Mouse (Mus musculus) CH12.LX (cell line): ENCODE data around the gene Mup6. TPM values are rescaled to one million over a fixed set of nuclear protein-coding genes. Genes with fewer than 3 reads are reported as not detected.
A peak's percentile ranks its signal among the peaks of the same experiment; 100 is the strongest.

Experiments used
- DNase-seq: peaks from one replicate; pipeline ENCODE4 v3.0.0-alpha.2; 2013; ENCODE audit errors: extremely low read depth
- H3K27ac ChIP-seq: 2 replicates; pipeline ENCODE4 v1.5.1; 2012; ENCODE audit warnings: low read depth, mild to moderate bottlenecking, control low read depth, moderate library complexity; ENCODE audit not compliant: insufficient read depth
- H3K27me3 ChIP-seq: replicated peaks from 2 replicates; pipeline ENCODE3; 2012; ENCODE audit warnings: inconsistent platforms
- H3K36me3 ChIP-seq, 2 experiments: replicated peaks in 1 of 2; 2 replicates each; pipeline versions ENCODE3 to v1.6.1; 2012; ENCODE audit warnings: inconsistent platforms in 1 of 2, low read length in 1 of 2, mild to moderate bottlenecking in 1 of 2, mixed read lengths in 1 of 2, moderate library complexity in 1 of 2; ENCODE audit not compliant: control insufficient read depth in 1 of 2, insufficient read depth in 1 of 2
- H3K4me1 ChIP-seq, 2 experiments: 2 replicates each; pipeline ENCODE4 v1.6.1; 2012; ENCODE audit warnings: inconsistent platforms in 1 of 2, moderate library complexity in 1 of 2; ENCODE audit not compliant: insufficient read depth in 2 of 2, control insufficient read depth in 1 of 2
- H3K4me2 ChIP-seq: 2 replicates; pipeline ENCODE4 v1.6.1; 2012; ENCODE audit warnings: low read depth, mild to moderate bottlenecking, control low read depth; ENCODE audit not compliant: poor library complexity, insufficient read depth, severe bottlenecking
- H3K4me3 ChIP-seq, 3 experiments: fragments of 150-350 bp in 1 of 3; sonication (generic) in 1 of 3; replicated peaks in 1 of 3; 2 replicates each; pipeline versions ENCODE3 to v1.5.1; 2011 to 2012; ENCODE audit warnings: low read depth in 2 of 3, low read length in 2 of 3, mild to moderate bottlenecking in 2 of 3, moderate library complexity in 2 of 3, control low read depth in 1 of 3, improper control_type of control experiment in 1 of 3, inconsistent platforms in 1 of 3, mixed read lengths in 1 of 3; ENCODE audit not compliant: poor library complexity in 1 of 3
- H3K79me2 ChIP-seq: replicated peaks from 2 replicates; pipeline ENCODE4 v1.6.1; 2012; ENCODE audit warnings: mild to moderate bottlenecking, moderate library complexity; ENCODE audit not compliant: control insufficient read depth, poor library complexity, insufficient read depth, severe bottlenecking; ENCODE audit errors: extremely low read depth
- H3K9ac ChIP-seq: 2 replicates; pipeline ENCODE4 v1.6.1; 2012; ENCODE audit warnings: low read depth, mild to moderate bottlenecking, control low read depth, moderate library complexity; ENCODE audit not compliant: insufficient read depth
- H3K9me3 ChIP-seq: replicated peaks from 2 replicates; pipeline ENCODE3; 2012; ENCODE audit warnings: low read length, inconsistent platforms, mixed read lengths
- BHLHE40 ChIP-seq: IDR thresholded peaks from 2 replicates; pipeline ENCODE4 v1.6.1; 2011; ENCODE audit warnings: mild to moderate bottlenecking, low read depth, low read length, improper control_type of control experiment
- CHD1 ChIP-seq: IDR thresholded peaks from 2 replicates; pipeline ENCODE4 v1.6.1; 2012; ENCODE audit warnings: low read depth, low read length, improper control_type of control experiment, inconsistent platforms
- CTCF ChIP-seq, 2 experiments: IDR thresholded peaks in 1 of 2; conservative IDR thresholded peaks in 1 of 2; 2 replicates each; pipeline ENCODE4 v1.5.1; 2011 to 2012; ENCODE audit warnings: low read depth in 2 of 2, low read length in 2 of 2, improper control_type of control experiment in 1 of 2, inconsistent platforms in 1 of 2, mild to moderate bottlenecking in 1 of 2, moderate library complexity in 1 of 2
- EP300 ChIP-seq: IDR thresholded peaks from 2 replicates; pipeline ENCODE4 v1.6.1; 2011; ENCODE audit warnings: low read length, improper control_type of control experiment
- ETS1 ChIP-seq: conservative IDR thresholded peaks from 2 replicates; pipeline ENCODE4 v1.6.1; 2012; ENCODE audit warnings: low read depth, mild to moderate bottlenecking, inconsistent platforms, low read length, improper control_type of control experiment, moderate library complexity
- JUN ChIP-seq: IDR thresholded peaks from 2 replicates; pipeline ENCODE4 v1.6.1; 2011; ENCODE audit warnings: low read depth, mild to moderate bottlenecking, low read length, improper control_type of control experiment, moderate library complexity; ENCODE audit not compliant: insufficient read depth
- JUND ChIP-seq: conservative IDR thresholded peaks from 2 replicates; pipeline ENCODE4 v1.6.1; 2011; ENCODE audit warnings: low read depth, low read length, improper control_type of control experiment
- MAFK ChIP-seq: IDR thresholded peaks from 2 replicates; pipeline ENCODE4 v1.6.1; 2011; ENCODE audit warnings: low read length, improper control_type of control experiment; ENCODE audit not compliant: insufficient replicate concordance
- MAX ChIP-seq: IDR thresholded peaks from 2 replicates; pipeline ENCODE4 v1.6.1; 2011; ENCODE audit warnings: low read length, improper control_type of control experiment
- MAZ ChIP-seq: IDR thresholded peaks from 2 replicates; pipeline ENCODE4 v1.6.1; 2012; ENCODE audit warnings: low read depth, mild to moderate bottlenecking, inconsistent platforms, low read length, improper control_type of control experiment, moderate library complexity
- MEF2A ChIP-seq: IDR thresholded peaks from 2 replicates; pipeline ENCODE4 v1.6.1; 2014; ENCODE audit warnings: low read depth, mild to moderate bottlenecking, inconsistent platforms, low read length, improper control_type of control experiment, borderline replicate concordance
- MYC ChIP-seq: IDR thresholded peaks from 2 replicates; pipeline ENCODE4 v1.6.1; 2011; ENCODE audit warnings: low read depth, mild to moderate bottlenecking, improper control_type of control experiment, low read length
- NRF1 ChIP-seq: IDR thresholded peaks from 2 replicates; pipeline ENCODE4 v1.6.1; 2014; ENCODE audit warnings: low read depth, mild to moderate bottlenecking, inconsistent platforms, low read length, improper control_type of control experiment, moderate library complexity
- PAX5 ChIP-seq: IDR thresholded peaks from 2 replicates; pipeline ENCODE4 v1.6.1; 2012; ENCODE audit warnings: low read length, inconsistent platforms, mixed read lengths
- RAD21 ChIP-seq: IDR thresholded peaks from 2 replicates; pipeline ENCODE4 v1.6.1; 2011; ENCODE audit warnings: low read depth, mild to moderate bottlenecking, low read length, improper control_type of control experiment, moderate library complexity
- RCOR1 ChIP-seq: conservative IDR thresholded peaks from 2 replicates; pipeline ENCODE4 v1.6.1; 2012; ENCODE audit warnings: low read depth, mild to moderate bottlenecking, inconsistent platforms, low read length, improper control_type of control experiment
- SIN3A ChIP-seq: IDR thresholded peaks from 2 replicates; pipeline ENCODE4 v1.6.1; 2012; ENCODE audit warnings: low read length, improper control_type of control experiment, inconsistent platforms
- SMC3 ChIP-seq: IDR thresholded peaks from 2 replicates; pipeline ENCODE4 v1.6.1; 2011; ENCODE audit warnings: low read depth, low read length, improper control_type of control experiment
- TBP ChIP-seq: conservative IDR thresholded peaks from 2 replicates; pipeline ENCODE4 v1.6.1; 2011; ENCODE audit warnings: low read depth, low read length, improper control_type of control experiment
- TCF12 ChIP-seq: IDR thresholded peaks from 2 replicates; pipeline ENCODE4 v1.6.1; 2014; ENCODE audit warnings: low read depth, mild to moderate bottlenecking, inconsistent platforms, low read length, improper control_type of control experiment
- UBTF ChIP-seq: IDR thresholded peaks from 2 replicates; pipeline ENCODE4 v1.6.1; 2012; ENCODE audit warnings: low read depth, mild to moderate bottlenecking, inconsistent platforms, low read length, improper control_type of control experiment, moderate library complexity
- USF1 ChIP-seq: IDR thresholded peaks from 2 replicates; pipeline ENCODE4 v1.6.1; 2014; ENCODE audit warnings: low read depth, mild to moderate bottlenecking, inconsistent platforms, low read length, improper control_type of control experiment
- ZC3H11A ChIP-seq: IDR thresholded peaks from 2 replicates; pipeline ENCODE4 v1.6.1; 2012; ENCODE audit warnings: low read depth, mild to moderate bottlenecking, inconsistent platforms, low read length, improper control_type of control experiment
- ZKSCAN1 ChIP-seq: IDR thresholded peaks from 2 replicates; pipeline ENCODE4 v1.6.1; 2012; ENCODE audit warnings: low read depth, inconsistent platforms, low read length, improper control_type of control experiment, borderline replicate concordance
- ZNF384 ChIP-seq: IDR thresholded peaks from 2 replicates; pipeline ENCODE4 v1.6.1; 2012; ENCODE audit warnings: low read depth, low read length, improper control_type of control experiment, inconsistent platforms
- dilution Hi-C: fragments of 300-500 bp; cut with MboI; formaldehyde crosslinking; loops from 2 replicates; pipeline ENCODE4 v1.14.3; 2020; ENCODE audit warnings: low sequenced_read_pairs; ENCODE audit not compliant: extremely low pct_unique_long_range_greater_than_20kb, extremely low pct_ligation_motif_present
- in situ Hi-C: fragments of 300-500 bp; cut with MboI; formaldehyde crosslinking; loops from 3 replicates; pipeline ENCODE4 v1.14.3; 2019; ENCODE audit warnings: low sequenced_read_pairs, low pct_ligation_motif_present, low pct_unique_long_range_greater_than_20kb, mixed read lengths
- polyA plus RNA-seq: library from polyadenylated mRNA; unstranded; fragments of >175 nt; gene quantifications from 2 replicates; pipeline ENCODE4 v1.2.1, GENCODE M21; 2012; ENCODE audit warnings: low read depth; ENCODE audit not compliant: insufficient read length
- total RNA-seq, 2 experiments: library from RNA; depleted of rRNA; stranded (reverse); fragments of 300-350 nt in 1 of 2; fragments of >200 nt in 1 of 2; gene quantifications; 2 replicates each; pipeline ENCODE4 v1.2.3; 2012 to 2014

Gene Mup6
- total and polyA plus RNA-seq, 3 experiments, result not detected

DNA sequence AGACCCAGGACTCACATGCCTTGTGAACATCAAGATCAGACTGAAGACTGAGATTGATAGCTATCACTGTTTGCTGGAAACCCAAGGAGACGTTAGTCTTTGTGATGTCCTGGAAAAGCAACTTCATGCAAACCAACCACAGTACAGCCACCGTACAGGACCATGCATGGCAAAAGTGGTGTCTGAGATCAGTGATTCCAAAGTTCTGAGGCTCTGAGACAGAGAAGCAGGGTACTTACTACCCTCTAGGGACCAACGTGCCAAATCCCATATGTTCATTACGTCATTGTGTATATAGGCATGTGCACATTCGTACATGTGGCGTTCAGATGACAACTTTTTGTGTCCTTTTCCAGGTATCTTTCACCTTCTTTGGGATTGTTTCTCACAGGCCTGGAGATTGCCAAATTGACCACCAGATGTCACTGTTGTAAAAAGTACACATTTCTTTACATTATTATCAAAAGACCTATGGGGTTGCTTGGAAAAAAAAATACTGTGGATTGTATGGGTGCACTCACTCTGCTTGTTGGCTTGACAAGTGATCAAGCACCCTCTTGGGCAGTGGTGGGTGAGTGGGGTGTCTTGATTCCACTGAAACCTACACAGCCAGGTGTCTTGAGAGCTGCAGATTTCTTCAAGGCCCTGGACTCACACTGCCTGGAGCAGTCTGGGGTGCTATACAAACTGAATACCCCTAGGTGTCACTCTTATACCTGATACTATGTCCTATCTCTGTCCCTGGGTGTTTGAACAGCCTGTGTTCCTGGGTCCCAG, 31.4 kb upstream of the Mup6 start:
- no peaks in the 10 kb centered on the region for H3K9me3 ChIP-seq
- H3K27ac ChIP-seq, result no peak overlapping the region
- TF ChIP-seq USF1 (no peak), MYC (no peak), SMC3 (peak; percentile 38), ZC3H11A (no peak), BHLHE40 (no peak), ZNF384 (peak; percentile 20; the same call in 1 of the 2 replicates), MEF2A (no peak), PAX5 (no peak), EP300 (no peak), JUN (no peak), MAZ (no peak), CHD1 (no peak), UBTF (no peak), CTCF (conservative IDR thresholded peaks at IDR 0.05 in 1 of 2, IDR thresholded peaks at IDR 0.05 in 1 of 2; ENCODE audit: low read depth in 2 of 2, low read length in 2 of 2) (peak; percentile 47 to 62), ETS1 (no peak), RAD21 (peak; percentile 63), MAFK (no peak)
- no peaks in the 10 kb centered on the region for H3K79me2 ChIP-seq
- dilution Hi-C loops, result no loop called here
- no peak overlapping the region for H3K4me3 ChIP-seq
- H3K4me2 ChIP-seq, result no peak overlapping the region
- in situ Hi-C loops, result loop anchor here (5.0 kb wide), 1 partner anchor 140 kb away; no protein-coding TSS in a partner anchor
- H3K27me3 ChIP-seq, result peaks cover 29% of the 10 kb centered on the region
- no peak overlapping the region for H3K9ac ChIP-seq
- no peaks in the 10 kb centered on the region for H3K36me3 ChIP-seq
- peak; percentile 54 for DNase-seq
- no peaks in the 10 kb centered on the region for H3K4me1 ChIP-seq

DNA sequence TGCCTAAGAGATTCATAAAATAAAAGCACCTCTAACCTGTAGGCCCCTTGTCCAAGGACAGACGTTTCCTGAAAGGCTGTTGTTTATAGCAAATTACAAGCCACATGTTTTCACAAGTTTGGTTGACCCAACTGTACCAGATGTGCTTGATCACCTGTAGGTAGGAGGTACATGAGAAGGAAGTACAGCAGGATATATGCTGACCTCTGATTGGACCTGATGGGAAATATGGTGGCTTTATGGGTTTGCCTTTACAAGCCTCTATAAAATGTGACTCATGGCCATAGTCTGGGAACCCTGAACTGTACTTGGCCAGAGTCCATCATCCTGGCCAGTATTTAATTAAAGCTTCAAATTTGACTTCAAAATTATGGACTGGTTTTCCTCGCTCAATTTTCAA, 26.6 kb upstream of the Mup6 start:
- Histone ChIP-seq H3K4me1 (peaks cover 0 to 2% of the 10 kb centered on the region in 2 experiments; a peak in 1 of 4 replicates), H3K27ac (no peak overlapping the region), H3K79me2 (no peaks in the 10 kb centered on the region), H3K9ac (no peak overlapping the region), H3K27me3 (peaks cover 49% of the 10 kb centered on the region)
- no peak for DNase-seq
- in situ Hi-C loops, result no loop called here
- TF ChIP-seq ZNF384 (no peak), MYC (no peak), BHLHE40 (no peak), JUN (no peak), MAX (no peak), RCOR1 (no peak), SIN3A (no peak), CHD1 (no peak), TBP (no peak), NRF1 (no peak), MAZ (no peak), ZC3H11A (no peak), JUND (no peak), ZKSCAN1 (no peak), USF1 (no peak), TCF12 (no peak), MAFK (no peak)
- TF ChIP-seq, all 38 proteins: peak for 0
- H3K36me3 ChIP-seq, result no peaks in the 10 kb centered on the region
- H3K4me3 ChIP-seq, result no peak overlapping the region
- H3K4me2 ChIP-seq, result no peak overlapping the region
- no peaks in the 10 kb centered on the region for H3K9me3 ChIP-seq
- dilution Hi-C loops, result no loop called here
